Mouse (Mus musculus) urinary bladder, postnatal 25 days (tissue): ENCODE measurements around the gene Cuedc1.
A peak's percentile ranks its signal among the peaks of the same experiment; 100 is the strongest.

Source experiments
- DNase-seq: peaks from one replicate; pipeline ENCODE4 v3.0.0; 2022; ENCODE audit warnings: low spot score

Gene Cuedc1

DNA sequence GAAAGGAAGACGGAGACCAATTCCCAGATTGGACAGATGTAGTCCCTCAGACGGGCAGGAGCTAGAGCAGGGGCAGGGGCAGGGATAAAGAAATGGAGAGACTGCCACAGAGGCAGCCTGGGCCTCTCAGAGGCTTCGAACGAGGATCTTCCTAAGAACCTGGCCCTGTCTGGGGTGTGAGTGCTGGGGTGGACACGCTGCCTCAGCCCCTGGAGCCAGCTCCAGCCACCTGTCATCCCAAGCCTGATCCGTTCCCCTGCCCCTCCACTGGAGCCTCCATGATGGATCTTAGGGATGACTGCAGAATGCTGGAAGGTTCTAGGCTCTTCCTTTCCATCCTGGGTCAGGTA, 20.2 kb downstream of the Cuedc1 start:
- no peak for DNase-seq

DNA sequence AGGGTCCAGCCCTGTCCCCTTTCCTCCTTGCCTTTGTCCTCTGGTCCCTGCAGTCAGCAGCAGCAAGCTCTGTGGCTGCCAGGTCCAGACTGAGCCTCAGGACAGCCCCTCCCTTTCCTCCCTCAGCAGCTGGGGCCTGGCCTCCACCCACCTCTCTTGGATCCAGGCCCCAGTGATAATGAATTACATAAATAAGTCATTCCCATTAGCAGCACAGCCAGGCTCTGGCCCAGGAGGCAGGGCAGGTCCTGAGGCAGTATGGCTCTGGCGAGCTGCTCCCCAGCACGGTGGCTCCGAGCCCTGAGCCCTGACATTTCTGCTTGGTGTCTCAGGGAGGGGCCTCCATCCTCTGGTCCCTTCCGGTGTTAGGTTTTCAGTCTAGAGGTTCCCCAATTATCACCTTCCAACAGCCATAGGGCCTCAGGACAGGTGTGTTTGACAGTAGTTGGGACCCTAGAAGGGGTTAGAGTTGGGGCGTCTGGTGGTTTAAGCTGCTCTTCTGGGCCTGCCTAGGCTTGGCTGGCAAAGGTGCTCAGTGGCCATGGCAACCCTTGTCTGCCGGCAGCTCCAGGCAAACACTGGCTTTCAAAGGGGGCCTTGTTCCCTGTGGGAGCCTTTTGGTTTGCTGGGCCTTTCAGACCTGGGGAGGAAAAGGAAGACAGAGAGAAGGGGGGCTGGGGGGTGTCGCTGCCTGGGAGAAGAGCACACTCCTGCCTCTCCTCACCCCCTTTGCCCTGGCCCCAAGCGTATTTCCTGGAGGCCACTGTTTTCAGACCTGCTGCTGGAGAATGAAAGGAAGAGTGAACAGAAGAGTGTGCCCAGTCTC, 21.2 kb downstream of the Cuedc1 start:
- peak; percentile 54 for DNase-seq

DNA sequence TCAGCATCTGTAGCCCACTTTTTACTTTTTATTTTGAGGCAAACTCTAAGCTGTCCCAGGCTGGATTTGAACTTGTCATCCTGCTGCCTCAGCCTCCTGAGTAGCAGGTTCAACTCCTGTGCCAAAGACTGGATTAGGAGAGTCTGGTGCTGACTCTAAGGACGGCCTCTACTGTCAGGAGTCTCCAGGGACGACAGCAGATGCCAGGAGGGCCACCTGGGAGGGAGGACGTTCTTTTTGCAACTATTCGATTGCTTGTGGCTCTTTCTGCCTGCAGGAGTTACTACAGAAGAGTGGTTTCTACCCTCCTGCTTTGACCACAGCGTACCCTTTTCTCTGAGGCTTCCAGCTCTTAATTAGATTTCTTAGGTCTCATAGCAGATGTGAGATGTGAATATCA, 24.7 kb downstream of the Cuedc1 start:
- DNase-seq, result no peak

DNA sequence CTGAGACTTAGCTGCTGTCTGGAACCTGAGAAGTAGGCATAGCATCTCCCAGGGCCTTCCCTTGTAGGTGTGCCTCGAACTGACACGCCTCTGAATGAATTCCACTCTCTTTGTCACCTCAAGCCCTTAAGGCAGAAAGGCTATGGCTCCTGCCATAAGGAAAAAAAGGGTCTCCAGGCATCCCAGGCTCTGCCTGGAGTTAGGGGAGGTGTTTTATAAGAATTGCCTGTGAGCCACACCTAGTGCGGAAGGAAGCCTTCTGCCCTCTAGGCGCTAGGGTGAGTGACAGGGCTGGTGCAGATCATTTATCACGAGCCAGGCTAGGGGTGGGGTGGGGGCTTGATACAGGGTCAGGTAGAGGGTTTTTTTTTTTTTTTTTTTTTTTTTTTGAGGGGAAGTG, 25.2 kb downstream of the Cuedc1 start:
- no peak for DNase-seq

DNA sequence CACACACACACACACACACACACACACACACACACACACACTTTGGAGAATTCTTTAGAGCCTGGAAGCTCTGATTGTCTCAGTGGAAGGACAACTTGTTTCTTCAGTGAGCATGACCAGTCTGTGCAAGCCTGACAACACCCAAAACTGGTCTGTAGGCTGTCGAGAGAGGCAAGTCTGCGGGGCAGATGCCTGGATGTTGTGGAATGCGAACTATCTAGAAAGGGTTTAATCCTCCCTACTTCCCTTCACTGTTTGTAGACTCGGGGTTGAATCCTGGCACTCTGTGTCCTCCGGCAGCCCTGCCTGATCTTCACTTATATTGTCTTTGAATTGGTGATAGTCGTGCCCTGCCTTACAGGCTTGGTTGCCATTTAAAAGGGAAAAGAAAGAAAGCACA, 25.9 kb downstream of the Cuedc1 start:
- no peak for DNase-seq

DNA sequence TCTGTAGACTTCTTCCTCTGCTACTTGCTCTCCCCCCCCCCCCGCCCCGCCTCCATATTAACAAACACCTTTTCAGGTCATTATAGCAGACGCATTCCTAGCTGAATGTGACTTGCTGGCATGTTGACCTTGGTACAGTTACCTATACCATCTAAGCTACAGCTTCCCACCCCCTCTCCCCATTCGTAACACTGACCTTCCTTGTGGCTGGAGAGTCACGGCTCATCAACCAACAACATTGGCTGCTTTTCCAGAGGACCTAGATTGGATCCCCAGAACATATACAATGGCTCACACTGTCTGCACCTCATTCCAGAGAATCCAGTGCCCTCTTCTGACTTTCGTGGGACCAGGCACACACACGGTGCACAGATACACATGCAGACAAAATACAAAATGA, 27.6 kb downstream of the Cuedc1 start:
- DNase-seq, result no peak

DNA sequence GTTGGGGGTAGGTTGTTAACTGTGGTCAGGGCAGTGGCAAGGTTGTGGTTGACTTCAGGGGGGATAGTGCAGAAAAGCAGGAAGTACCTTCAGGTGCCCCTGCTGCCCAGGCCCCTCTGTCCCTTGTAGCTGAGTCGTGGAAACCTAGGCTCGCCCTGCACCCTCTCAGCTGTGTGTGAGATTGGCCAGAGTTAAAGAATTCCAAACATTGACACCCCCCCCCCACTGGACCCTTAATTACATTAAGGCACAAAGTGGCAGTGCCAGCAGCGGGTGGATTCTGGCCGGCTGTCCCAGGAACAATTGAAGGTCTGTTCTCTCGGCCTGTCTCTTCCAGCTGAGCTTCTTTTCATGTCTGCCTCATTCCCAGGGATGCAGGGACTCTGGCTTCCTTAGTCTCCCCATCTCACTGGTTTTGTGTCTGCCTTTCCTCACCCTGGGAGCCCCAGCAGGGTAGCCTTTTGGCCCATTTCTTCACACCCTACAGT, 28.5 kb downstream of the Cuedc1 start:
- no peak for DNase-seq

DNA sequence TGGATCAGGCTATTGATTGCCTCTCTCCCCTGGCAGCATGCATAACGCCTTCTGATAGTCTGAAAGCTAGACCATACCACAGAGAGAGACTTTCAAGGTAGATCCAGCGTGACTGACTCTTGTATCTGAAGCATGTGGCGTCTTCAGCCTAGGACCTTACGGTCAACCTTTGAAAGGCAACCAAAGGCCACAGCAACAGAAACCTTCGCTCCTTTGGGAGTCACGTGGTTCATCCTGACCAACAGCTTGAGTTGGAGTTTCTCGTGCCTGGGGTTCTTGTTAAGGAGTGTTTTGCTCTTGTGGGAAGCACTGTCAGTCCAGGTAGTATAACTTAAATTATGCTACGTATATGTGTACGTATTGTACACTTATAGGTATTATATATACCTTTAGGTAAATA, 30.6 kb downstream of the Cuedc1 start:
- DNase-seq, result no peak

DNA sequence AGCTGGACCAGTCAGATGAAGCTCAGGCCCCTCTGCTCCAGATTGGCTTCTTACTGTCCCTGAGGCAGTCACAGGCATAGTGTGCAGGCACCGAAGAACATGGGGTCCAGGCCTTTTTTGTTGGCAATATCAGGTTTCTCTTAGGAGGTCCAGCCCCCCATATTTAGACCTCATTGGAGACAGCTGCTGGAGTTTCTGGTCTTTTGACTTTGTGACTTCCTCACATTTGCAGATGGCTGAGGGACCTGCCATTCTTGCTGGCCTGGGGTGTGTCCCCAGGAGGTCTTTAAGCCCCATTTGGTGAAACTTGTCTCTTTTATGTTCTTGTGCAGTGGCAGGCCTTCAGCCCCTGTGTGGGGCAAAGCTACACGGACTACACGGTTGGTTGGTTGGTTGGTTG, 31.4 kb downstream of the Cuedc1 start:
- DNase-seq, result no peak

DNA sequence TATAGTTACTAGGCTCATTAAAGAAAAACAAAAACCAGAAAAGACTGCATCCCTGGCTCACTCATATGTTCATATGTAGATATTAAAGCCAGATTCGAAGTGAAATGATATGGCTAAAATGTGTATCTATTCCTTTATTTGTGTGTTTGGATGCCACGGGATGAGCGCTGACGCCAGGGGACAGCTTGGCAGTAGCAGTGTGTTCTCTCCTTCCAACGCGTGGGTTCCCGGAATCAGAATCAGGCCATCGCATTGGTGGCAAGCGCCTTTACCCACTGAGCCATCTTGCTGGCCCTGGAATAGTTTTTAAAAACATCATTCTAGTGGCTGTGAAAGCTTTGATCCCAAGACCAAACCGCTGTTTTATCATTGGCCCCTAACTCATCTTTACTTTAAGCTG, 32.1 kb downstream of the Cuedc1 start:
- no peak for DNase-seq

DNA sequence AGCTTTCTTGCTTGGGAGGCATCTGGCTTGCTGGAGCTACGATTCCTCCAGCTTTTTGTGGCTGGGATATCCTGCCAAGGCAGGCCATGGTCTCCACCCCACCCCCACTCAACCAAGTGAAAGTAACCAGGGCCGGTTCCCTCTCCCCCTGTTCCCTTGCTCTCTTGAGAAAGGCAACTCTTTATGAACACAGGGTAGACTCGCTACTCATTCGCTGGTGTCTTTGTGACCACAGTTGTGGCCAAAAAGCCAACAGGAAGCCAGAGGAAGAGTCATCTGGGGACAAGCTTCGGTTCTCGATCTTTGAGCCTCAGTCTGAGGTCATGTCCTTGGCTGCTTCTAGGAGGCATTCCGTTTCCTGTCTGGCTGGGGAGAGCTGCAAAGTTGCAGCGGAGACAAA, 34.0 kb downstream of the Cuedc1 start:
- no peak for DNase-seq

DNA sequence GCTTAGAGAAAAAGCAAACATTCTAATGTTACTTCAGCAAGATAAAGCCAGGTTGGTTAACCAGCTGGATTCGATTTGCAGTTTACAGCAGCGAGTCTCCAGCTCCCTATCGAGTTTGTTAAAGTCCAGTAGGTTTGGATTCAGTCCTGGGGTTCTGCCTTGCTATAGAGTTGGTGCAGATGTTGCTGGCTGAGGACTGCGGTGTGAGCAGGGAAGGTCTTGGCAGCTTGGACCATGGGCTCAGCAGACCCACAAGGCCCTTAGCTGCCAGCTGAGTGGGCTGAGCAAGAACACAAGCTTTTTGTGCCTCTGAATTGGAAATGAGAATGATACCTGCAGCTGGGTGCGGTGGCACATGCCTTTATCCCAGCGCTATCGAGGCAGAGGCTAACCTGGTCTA, 37.4 kb downstream of the Cuedc1 start:
- DNase-seq, result no peak

DNA sequence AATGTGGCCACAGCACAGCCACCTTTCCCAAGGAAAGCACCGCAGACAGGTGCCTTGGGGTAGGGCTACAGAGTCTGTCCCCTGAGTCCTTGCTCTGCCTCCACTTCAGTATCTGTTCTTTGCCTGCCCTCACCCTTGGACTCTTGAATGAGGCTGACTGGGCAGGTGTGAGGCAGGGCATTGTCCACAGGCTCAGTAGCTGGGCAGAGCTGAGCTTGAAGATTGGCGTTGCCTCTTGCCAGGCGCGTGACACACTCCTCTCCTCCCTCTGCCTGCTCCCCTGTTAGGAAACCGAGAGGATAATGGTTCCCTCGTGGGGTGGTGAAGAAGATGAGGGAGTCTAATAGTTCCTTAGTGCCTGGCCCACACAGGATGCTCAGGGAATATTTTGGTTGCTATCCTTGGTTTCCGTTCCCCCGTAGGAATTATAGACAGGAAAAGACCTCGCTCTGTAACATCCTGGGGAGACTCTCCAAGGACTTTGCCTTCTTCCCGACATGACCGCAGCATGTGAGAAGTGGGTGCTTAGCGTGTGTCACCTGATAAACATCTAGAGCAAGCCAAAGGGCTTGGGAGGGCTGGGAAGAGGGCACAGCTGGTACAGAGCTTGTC, 40.1 kb downstream of the Cuedc1 start:
- DNase-seq, result no peak

DNA sequence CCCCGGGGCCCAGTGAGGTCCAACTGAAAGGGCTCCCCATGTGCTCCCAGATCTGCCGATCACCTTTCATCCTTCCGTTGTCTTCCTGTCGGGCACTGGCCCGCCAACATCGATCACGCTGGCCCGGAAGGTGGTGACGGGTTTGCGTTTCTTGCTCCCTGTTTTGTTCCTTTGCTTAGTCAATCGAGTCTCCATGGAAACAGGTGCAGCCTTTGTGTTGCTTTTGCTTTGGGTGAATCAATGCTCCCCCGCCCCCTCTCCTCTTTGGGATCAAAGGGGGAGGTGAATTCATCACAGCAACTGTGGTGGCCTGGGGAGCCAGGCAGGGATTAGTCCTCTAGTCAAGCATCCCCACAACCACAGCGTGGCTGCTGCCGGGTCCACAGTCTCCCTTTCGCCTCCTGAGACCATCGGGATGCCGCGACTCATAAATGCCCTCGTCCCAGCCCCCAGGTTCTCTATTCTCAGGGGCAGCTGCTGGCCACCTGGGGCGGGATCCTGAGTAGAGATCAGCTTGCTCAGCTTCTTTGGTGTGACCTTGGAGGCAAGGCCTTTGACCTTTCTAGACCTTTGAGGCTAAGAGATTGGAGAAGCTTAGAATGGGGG, 41.5 kb downstream of the Cuedc1 start:
- no peak for DNase-seq

DNA sequence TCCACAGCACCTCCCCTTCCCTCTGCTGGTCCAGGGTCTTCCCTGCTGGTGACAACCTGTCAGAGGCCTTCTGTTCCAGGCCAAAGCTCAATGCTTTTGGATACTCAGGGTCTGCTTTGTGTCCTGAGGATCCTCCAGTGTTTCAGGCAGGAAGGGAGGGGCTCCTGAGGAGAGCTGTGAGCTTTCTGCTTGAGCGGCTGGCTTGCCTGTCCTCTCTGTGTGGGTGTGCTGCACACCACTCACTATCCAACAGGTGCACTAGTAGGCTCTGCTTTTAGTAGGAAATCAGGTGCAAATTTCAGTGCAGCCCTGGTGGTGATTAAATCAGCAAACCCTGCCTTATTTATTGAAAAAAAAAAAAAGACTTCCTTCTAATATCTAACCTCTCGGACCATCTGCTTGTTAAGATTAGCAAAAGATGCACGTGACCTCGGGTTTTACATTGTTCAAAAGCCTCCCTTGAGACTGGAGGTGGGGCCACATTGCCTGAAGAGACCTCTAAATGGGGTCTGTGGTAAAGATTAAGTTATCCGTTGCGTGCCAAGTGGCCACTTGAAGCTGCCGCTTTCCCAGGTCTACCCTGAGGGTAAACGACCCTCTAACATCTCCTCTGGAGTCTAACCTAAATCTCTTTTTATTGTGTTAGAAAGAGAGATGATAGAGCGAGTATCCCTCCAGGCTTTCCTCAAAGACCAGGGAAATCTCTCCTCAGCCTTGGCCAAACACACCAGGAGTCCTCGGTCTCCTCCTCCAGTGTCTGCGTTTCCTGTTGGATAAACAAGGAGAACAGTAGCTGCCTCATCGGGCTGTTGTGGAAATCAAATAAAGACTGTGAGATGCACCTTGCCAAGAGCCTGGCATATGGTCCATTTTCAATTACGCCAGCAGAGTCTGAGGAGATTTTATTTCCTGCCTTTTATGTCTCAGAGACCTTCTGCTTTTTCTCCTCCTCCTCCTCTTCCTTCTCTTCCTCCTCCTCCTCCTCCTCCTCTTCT, 42.5 kb downstream of the Cuedc1 start:
- DNase-seq, result no peak

DNA sequence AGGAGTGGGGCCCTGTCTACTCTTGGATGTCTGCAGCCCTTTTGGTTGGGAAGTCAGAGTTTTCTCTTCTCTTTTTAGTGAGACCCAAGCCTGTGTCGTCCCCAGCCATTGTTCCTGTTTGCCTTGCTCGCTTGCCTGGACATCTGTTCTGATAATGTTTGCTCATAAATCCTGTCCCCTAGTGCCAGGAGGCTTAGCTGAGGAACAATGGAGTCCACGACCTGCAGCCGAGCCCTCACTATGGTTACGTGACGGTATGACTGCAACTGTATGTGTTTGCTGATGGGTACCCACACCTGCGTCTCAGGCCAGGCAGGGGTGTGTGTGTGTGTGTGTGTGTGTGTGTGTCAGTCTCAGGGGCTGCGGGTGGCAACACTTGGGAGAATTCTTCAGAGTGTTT, 44.5 kb downstream of the Cuedc1 start:
- DNase-seq, result no peak

DNA sequence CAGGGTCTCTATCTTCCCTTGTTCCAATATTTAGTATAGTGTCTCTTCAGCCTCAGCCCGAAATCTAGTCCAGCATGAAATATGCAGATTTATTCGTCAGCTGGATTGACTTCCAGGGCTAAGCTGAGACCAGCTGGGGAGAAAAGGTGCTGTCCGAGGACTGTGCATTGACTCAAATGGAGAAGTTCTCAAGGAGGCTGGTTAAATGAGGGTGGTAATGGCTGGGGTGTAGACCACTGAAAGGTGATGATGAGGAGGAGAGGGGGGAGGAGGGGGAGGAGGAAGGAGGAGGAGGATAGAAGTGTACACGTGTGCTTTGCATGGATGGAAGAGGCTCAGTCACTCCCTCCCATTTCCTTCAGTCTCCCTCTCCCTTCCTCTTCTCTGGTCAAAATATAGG, 46.2 kb downstream of the Cuedc1 start:
- no peak for DNase-seq

DNA sequence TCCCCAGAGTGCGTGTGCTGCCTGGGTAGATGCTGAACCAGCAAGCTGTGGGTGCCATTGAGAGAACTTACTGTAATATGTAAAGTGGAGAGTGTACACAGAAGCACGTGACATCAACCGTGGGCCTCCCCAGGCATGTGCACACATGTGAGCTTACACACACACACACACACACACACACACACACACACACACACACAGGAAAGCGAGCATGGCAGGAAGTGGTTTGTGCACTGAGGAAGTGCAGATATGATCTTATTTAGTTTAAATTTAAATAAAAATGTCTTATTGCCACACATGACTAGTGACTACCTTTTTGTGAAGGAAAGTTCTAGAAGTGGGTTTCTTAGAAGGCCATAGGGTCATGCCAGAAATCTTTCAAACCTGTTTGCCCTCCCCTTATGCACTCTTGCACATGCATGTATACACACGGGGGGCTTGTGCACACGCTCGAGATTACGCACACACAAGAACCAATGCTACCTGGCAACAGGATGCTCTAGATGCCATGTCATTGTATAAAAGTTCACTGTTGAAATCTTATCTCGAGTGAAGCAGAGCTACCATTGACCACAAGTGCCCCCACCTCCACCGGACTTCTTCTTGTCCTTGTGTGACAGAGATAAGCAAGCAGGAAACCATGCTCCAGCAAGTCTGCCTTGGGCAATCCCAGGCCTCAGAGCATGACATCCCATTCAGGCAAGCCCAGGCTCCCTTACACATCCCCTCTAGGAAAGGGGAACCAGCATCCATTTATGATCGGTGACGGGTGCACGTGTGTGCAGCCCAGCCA, 47.6 kb downstream of the Cuedc1 start:
- DNase-seq, result no peak

DNA sequence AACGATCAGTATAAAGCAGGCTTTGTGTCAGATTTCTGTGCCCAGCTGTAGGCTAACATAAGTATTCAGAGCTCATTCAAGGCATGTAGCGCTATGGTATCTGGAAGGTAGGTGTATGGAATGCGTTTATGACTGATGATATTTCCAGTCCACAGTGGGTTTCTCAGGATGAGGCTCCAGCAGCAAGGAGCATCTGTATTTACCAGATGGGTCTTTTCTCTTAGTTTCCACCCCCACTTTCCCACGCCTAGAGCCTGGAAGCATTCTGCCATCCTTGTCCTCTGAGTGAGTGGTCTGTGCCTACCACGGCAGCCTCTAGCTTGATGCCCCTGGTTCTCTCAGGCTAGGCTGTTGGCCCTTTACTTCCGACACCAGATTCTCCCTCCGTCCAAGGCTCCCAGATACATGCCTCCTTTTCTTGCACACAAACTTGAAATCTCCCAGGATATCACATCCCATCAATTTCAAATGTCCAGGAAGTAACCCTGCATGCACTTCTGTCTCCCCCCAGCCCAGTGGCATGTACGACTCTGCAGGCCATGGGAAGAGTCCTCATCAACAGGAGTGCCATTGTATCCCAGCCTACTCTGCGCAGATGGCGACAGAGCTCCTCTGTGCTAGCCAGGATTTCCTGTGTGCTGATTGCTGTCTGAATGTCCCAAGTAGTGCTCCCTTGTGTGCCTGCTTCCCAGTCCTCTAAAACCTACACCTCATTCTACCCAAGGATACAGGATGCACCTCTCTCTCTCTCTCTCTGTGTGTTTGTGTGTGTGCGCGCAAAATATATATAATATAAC, 48.6 kb downstream of the Cuedc1 start:
- no peak for DNase-seq

DNA sequence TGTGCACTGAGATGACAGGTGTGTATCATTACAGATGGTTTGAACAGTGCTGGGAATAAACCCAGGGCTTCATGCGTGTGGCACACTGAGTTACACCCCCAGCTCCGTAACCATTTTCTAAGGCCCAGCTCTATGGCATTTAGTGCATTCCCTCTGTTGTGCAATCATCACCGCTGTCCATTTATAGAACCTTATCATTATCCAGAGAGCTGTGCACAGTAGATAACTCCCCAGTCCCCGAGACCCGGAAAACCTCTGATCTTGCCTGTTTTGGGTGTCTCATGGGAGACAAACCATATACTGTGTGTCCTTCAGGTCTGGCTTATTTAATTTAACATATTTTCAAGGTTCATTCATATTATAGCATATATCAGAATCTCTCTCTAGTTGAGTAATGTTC, 49.5 kb downstream of the Cuedc1 start:
- DNase-seq, result no peak
